Mouse (Mus musculus): ENCODE measurements around the gene Cd1d1.

GRCm38 (mm10) chr3:87038500-87038899 is 39.3 kb upstream of the Cd1d1 start:
- TF ChIP-seq GATA1 (IDR thresholded peaks at IDR 0.05; ENCODE audit: low read length): no peak
- no peak for TF ChIP-seq TAL1 (IDR thresholded peaks at IDR 0.05; ENCODE audit: low read length)

Measured in erythroblast, embryonic 14.5 days (primary cell).